Mouse (Mus musculus): Measurements from ENCODE around the gene Calhm3. TPM values are rescaled to one million over a fixed set of nuclear protein-coding genes. Genes with fewer than 3 reads are reported as not detected.

Calhm3 gene
- not detected in 2 replicates for polyA plus RNA-seq (2014; fragmentation: Nextera tagmentation; extraction: Ambion mirVana)

DNA sequence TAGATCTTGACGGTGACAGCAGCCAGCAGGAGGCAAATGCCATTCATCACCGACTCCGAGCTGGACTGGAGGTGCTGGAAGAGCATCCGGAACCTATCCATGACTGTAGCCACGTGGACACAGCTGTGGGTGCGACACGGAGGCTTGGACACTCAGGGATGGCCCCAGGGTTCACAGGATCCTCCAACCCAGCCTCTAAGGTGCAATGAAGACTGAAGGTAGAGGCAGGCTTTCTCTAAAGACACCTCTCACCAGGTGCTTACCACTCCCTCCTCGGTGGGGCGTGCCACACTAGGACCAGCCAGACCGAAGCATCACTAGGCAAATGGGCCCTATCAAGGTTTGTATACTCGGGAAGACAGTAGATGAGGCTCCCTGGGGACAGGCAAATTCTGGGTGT lies at the start of gene Calhm3:
Gene Calhm3, minus strand, starts transcription at position 101 of the 400 bp plus-strand sequence.
- no peak within 1 kb of the TSS for H3K4me3 ChIP-seq (ENCODE audit: low read depth, low read length)
- H3K4me2 ChIP-seq = no peak within 1 kb of the TSS
- H3K36me3 ChIP-seq (ENCODE audit: insufficient read depth) = no peaks in the 10 kb centered on the region
- TF ChIP-seq CTCF (IDR thresholded peaks at IDR 0.05; ENCODE audit: low read depth) = no peak
- no peak within 1 kb of the TSS for H3K27ac ChIP-seq (ENCODE audit: low read depth)
- 68% methylated on average over 11 of the region's 11 CpGs for WGBS
- ATAC-seq (ENCODE audit: insufficient read depth) = no peak
- no peaks in the 10 kb centered on the region for H3K27me3 ChIP-seq (ENCODE audit: insufficient read depth, low read length)
- H3K9ac ChIP-seq = no peak within 1 kb of the TSS
- H3K4me1 ChIP-seq (ENCODE audit: insufficient read depth) = no peaks in the 10 kb centered on the region
- no peaks in the 10 kb centered on the region for H3K9me3 ChIP-seq (ENCODE audit: low read depth, low read length)
- no peak for DNase-seq

GRCm38 (mm10) chr19:47206126-47206525 lies 48.6 kb upstream of the Calhm3 start:
- no peaks in the 10 kb centered on the region for H3K27me3 ChIP-seq (ENCODE audit: insufficient read depth, low read length)
- ATAC-seq (ENCODE audit: insufficient read depth) (no peak), DNase-seq (no peak)
- no peaks in the 10 kb centered on the region for H3K36me3 ChIP-seq (ENCODE audit: insufficient read depth)
- no peak overlapping the region for H3K9ac ChIP-seq
- no peaks in the 10 kb centered on the region for H3K9me3 ChIP-seq (ENCODE audit: low read depth, low read length)
- 65% methylated on average over 1 of the region's 1 CpGs for WGBS
- no peak overlapping the region for H3K4me3 ChIP-seq (ENCODE audit: low read depth, low read length)
- no peak overlapping the region for H3K27ac ChIP-seq (ENCODE audit: low read depth)
- H3K4me1 ChIP-seq (ENCODE audit: insufficient read depth) = no peaks in the 10 kb centered on the region; the same call in 1 of the 2 replicates
- TF ChIP-seq CTCF (IDR thresholded peaks at IDR 0.05; ENCODE audit: low read depth) = no peak
- no peak overlapping the region for H3K4me2 ChIP-seq

DNA sequence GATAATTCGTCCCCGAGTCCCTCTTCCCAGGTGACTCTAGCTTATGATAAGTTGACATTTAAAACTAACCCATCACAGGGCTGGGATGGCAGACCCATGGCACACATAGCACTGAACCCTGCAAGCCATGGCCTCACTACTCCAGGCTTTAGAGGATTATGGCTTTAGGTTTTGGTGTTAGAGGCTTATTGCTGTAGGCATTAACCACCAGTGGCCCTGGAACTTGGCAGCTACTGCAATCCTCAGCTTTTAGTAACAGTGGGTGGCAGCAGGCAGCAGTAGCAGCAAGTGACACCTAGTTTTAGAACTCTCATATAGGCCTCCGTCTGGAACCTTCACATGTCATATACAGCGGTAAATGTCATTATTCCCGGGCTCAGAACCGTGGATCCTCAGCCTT lies 47.1 kb upstream of the Calhm3 start:
- Histone ChIP-seq H3K4me1 (ENCODE audit: insufficient read depth) (no peaks in the 10 kb centered on the region; the same call in 1 of the 2 replicates), H3K27me3 (ENCODE audit: insufficient read depth, low read length) (no peaks in the 10 kb centered on the region), H3K4me3 (ENCODE audit: low read depth, low read length) (no peak overlapping the region), H3K9ac (no peak overlapping the region), H3K9me3 (ENCODE audit: low read depth, low read length) (no peaks in the 10 kb centered on the region), H3K36me3 (ENCODE audit: insufficient read depth) (no peaks in the 10 kb centered on the region), H3K27ac (ENCODE audit: low read depth) (no peak overlapping the region), H3K4me2 (no peak overlapping the region)
- TF ChIP-seq CTCF (IDR thresholded peaks at IDR 0.05; ENCODE audit: low read depth) = no peak
- DNase-seq = no peak
- no peak for ATAC-seq (ENCODE audit: insufficient read depth)
- 79% methylated on average over 6 of the region's 6 CpGs for WGBS

- Histone ChIP-seq H3K9me3 (ENCODE audit: low read depth, low read length) (no peaks in the 10 kb centered on the region), H3K4me1 (ENCODE audit: insufficient read depth) (no peaks in the 10 kb centered on the region; the same call in 1 of the 2 replicates), H3K4me3 (ENCODE audit: low read depth, low read length) (no peak overlapping the region), H3K4me2 (no peak overlapping the region), H3K27ac (ENCODE audit: low read depth) (0 out of 2 replicates have a peak overlapping the region, but pooled peaks have one; percentile 75), H3K9ac (no peak overlapping the region), H3K36me3 (ENCODE audit: insufficient read depth) (no peaks in the 10 kb centered on the region), H3K27me3 (ENCODE audit: insufficient read depth, low read length) (no peaks in the 10 kb centered on the region)
- 89% methylated on average over 6 of the region's 6 CpGs for whole genome bisulfite sequencing
- ATAC-seq (ENCODE audit: insufficient read depth) = no peak
- no peak for DNase-seq
- no peak for TF ChIP-seq CTCF (IDR thresholded peaks at IDR 0.05; ENCODE audit: low read depth)
Observed at GRCm38 (mm10) chr19:47203042-47203441, 45.5 kb upstream of the Calhm3 start.

- WGBS = 50% methylated on average over 6 of the region's 6 CpGs
- H3K4me1 ChIP-seq (ENCODE audit: insufficient read depth) = no peaks in the 10 kb centered on the region; the same call in 1 of the 2 replicates
- 0 out of 2 replicates have a peak, but pooled peaks have one; percentile 33 for ATAC-seq (ENCODE audit: insufficient read depth)
- no peak overlapping the region for H3K4me2 ChIP-seq
- no peaks in the 10 kb centered on the region for H3K27me3 ChIP-seq (ENCODE audit: insufficient read depth, low read length)
- H3K9me3 ChIP-seq (ENCODE audit: low read depth, low read length) = no peaks in the 10 kb centered on the region
- TF ChIP-seq CTCF (IDR thresholded peaks at IDR 0.05; ENCODE audit: low read depth) = no peak
- no peak overlapping the region for H3K4me3 ChIP-seq (ENCODE audit: low read depth, low read length)
- no peaks in the 10 kb centered on the region for H3K36me3 ChIP-seq (ENCODE audit: insufficient read depth)
- no peak overlapping the region for H3K9ac ChIP-seq
- no peak for DNase-seq
- peak overlapping the region; percentile 75 for H3K27ac ChIP-seq (ENCODE audit: low read depth)
Observed at GRCm38 (mm10) chr19:47202429-47202828, 44.9 kb upstream of the Calhm3 start.

DNA sequence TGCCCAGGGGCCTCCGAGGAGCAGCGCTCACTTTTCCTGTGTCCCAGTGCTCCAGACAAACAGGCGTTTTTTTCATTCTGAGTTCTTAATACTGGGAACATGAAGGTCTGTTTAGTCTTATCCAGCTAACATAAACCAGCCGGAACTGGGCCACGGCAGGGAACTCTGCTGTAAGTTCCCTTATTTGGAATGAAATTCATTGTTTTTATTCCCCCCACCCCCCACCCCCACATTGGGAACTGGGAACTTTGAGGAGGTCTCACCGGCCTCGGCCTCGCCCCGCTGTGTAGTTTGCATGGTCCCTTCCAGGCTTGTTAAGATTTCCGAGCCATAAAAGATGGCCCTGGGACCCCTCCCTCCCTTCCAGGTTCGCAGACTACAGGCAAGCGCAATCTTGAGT lies 44.4 kb upstream of the Calhm3 start:
- H3K4me2 ChIP-seq = 0 out of 2 replicates have a peak overlapping the region, but pooled peaks have one; percentile 7
- DNase-seq (peak; percentile 54), ATAC-seq (ENCODE audit: insufficient read depth) (peak; percentile 65; the same call in 1 of the 2 replicates)
- no peaks in the 10 kb centered on the region; the same call in 1 of the 2 replicates for H3K4me1 ChIP-seq (ENCODE audit: insufficient read depth)
- H3K27ac ChIP-seq (ENCODE audit: low read depth) = peak overlapping the region; percentile 86
- no peak overlapping the region for H3K4me3 ChIP-seq (ENCODE audit: low read depth, low read length)
- no peaks in the 10 kb centered on the region for H3K9me3 ChIP-seq (ENCODE audit: low read depth, low read length)
- 32% methylated on average over 12 of the region's 12 CpGs for WGBS
- H3K36me3 ChIP-seq (ENCODE audit: insufficient read depth) = no peaks in the 10 kb centered on the region
- TF ChIP-seq CTCF (IDR thresholded peaks at IDR 0.05; ENCODE audit: low read depth) = no peak
- no peaks in the 10 kb centered on the region for H3K27me3 ChIP-seq (ENCODE audit: insufficient read depth, low read length)
- H3K9ac ChIP-seq = no peak overlapping the region

GRCm38 (mm10) chr19:47198671-47199350 lies 41.2 kb upstream of the Calhm3 start:
- Histone ChIP-seq H3K27me3 (ENCODE audit: insufficient read depth, low read length) (no peaks in the 10 kb centered on the region), H3K27ac (ENCODE audit: low read depth) (no peak overlapping the region), H3K9ac (no peak overlapping the region), H3K4me3 (ENCODE audit: low read depth, low read length) (no peak overlapping the region), H3K4me2 (no peak overlapping the region), H3K4me1 (ENCODE audit: insufficient read depth) (no peaks in the 10 kb centered on the region; the same call in 1 of the 2 replicates), H3K36me3 (ENCODE audit: insufficient read depth) (no peaks in the 10 kb centered on the region), H3K9me3 (ENCODE audit: low read depth, low read length) (no peaks in the 10 kb centered on the region)
- no peak for TF ChIP-seq CTCF (IDR thresholded peaks at IDR 0.05; ENCODE audit: low read depth)
- DNase-seq (no peak), ATAC-seq (ENCODE audit: insufficient read depth) (no peak)
- 78% methylated on average over 13 of the region's 13 CpGs for WGBS

Data from lung, embryonic 14.5 days (tissue).